Mouse (Mus musculus) MEL-GATA-1-ER (cell line): ENCODE measurements around the gene Esyt2.
A peak's percentile ranks its signal among the peaks of the same experiment; 100 is the strongest.

Experiments
- DNase-seq: peaks from one replicate; pipeline ENCODE4 v3.0.0-alpha.2; 2012; ENCODE audit warnings: low read depth; ENCODE audit errors: extremely low read depth

Esyt2 gene

GRCm38 (mm10) chr12:116280149-116280652 lies 795 bp upstream of the Esyt2 start:
- no peak for DNase-seq

GRCm38 (mm10) chr12:116281427-116282281 lies 658 bp downstream of the Esyt2 start:
- peak; percentile 66 for DNase-seq

- DNase-seq: peak; percentile 76
Observed at GRCm38 (mm10) chr12:116282856-116283255, 1.9 kb downstream of the Esyt2 start.

- DNase-seq: peak; percentile 43
Observed at GRCm38 (mm10) chr12:116283511-116283910, 2.5 kb downstream of the Esyt2 start.

- DNase-seq: peak; percentile 68
Observed at GRCm38 (mm10) chr12:116293185-116293584, 12.2 kb downstream of the Esyt2 start.

- no peak for DNase-seq
Observed at GRCm38 (mm10) chr12:116293599-116294292, 12.8 kb downstream of the Esyt2 start.

GRCm38 (mm10) chr12:116299906-116300305 lies 18.9 kb downstream of the Esyt2 start:
- no peak for DNase-seq

GRCm38 (mm10) chr12:116302181-116302580 lies 21.2 kb downstream of the Esyt2 start:
- no peak for DNase-seq

GRCm38 (mm10) chr12:116306042-116306441 lies 25.0 kb downstream of the Esyt2 start:
- peak; percentile 94 for DNase-seq

- DNase-seq: no peak
Observed at GRCm38 (mm10) chr12:116307870-116308269, 26.9 kb downstream of the Esyt2 start.

- no peak for DNase-seq
Observed at GRCm38 (mm10) chr12:116308612-116309011, 27.6 kb downstream of the Esyt2 start.

GRCm38 (mm10) chr12:116313816-116314215 lies 32.8 kb downstream of the Esyt2 start:
- no peak for DNase-seq

- peak; percentile 88 for DNase-seq
Observed at GRCm38 (mm10) chr12:116315498-116315897, 34.5 kb downstream of the Esyt2 start.

- DNase-seq: no peak
Observed at GRCm38 (mm10) chr12:116317818-116318217, 36.8 kb downstream of the Esyt2 start.

- no peak for DNase-seq
Observed at GRCm38 (mm10) chr12:116325545-116325944, 44.5 kb downstream of the Esyt2 start.

GRCm38 (mm10) chr12:116326159-116326558 lies 45.2 kb downstream of the Esyt2 start:
- DNase-seq: no peak

- peak; percentile 69 for DNase-seq
Observed at GRCm38 (mm10) chr12:116334253-116334652, 53.3 kb downstream of the Esyt2 start.

GRCm38 (mm10) chr12:116340160-116340559 lies 59.2 kb downstream of the Esyt2 start:
- DNase-seq: no peak

- no peak for DNase-seq
Observed at GRCm38 (mm10) chr12:116348755-116349286, 67.8 kb downstream of the Esyt2 start.

- DNase-seq: no peak
Observed at GRCm38 (mm10) chr12:116349376-116349775, 68.4 kb downstream of the Esyt2 start.

GRCm38 (mm10) chr12:116351022-116351421 lies 70.0 kb downstream of the Esyt2 start:
- DNase-seq: no peak

GRCm38 (mm10) chr12:116352404-116352803 lies 71.4 kb downstream of the Esyt2 start:
- no peak for DNase-seq
